Comparison of ENCODE assay signal across 12 mouse cellular contexts in genomic region chr12:44839594-44840373, GRCm38 (mm10).
DNase-seq lines count a peak whose midpoint lies in the region; ATAC-seq and TF ChIP-seq lines count a peak whose summit lies in the region.
"Had no signal": no experiment of that assay in that cellular context is flagged by ENCODE, and none has a peak within 500 bp of the region (broad histone marks: within the 10 kb centered on the region; RNA-seq: fewer than 3 reads in every experiment).

No protein-coding gene starts in this region.

- no peak overlapping the region for H3K4me3 ChIP-seq in embryonic facial prominence, embryonic 11.5 days (ENCODE audit: low read depth, low read length)
- H3K4me3 ChIP-seq in embryonic facial prominence, embryonic 10.5 days = no peak overlapping the region
- no peak overlapping the region for H3K4me3 ChIP-seq in embryonic facial prominence, embryonic 14.5 days (ENCODE audit: low read depth, low read length)
- no peak overlapping the region for H3K4me3 ChIP-seq in hindbrain, postnatal 0 days (ENCODE audit: low read length)
- no peak overlapping the region for H3K4me3 ChIP-seq in midbrain, postnatal 0 days (ENCODE audit: low read depth, low read length)
- H3K4me3 ChIP-seq in heart, adult 2 months = no peak overlapping the region
- H3K4me3 ChIP-seq in intestine, embryonic 15.5 days (replicated peaks) = no peak overlapping the region
- H3K4me3 ChIP-seq: embryonic facial prominence, embryonic 12.5 days had no signal

- no peak for TF ChIP-seq CTCF in hindbrain, postnatal 0 days (IDR thresholded peaks at IDR 0.05; ENCODE audit: low read depth)
- TF ChIP-seq CTCF in midbrain, postnatal 0 days (IDR thresholded peaks at IDR 0.05) = no peak
- TF ChIP-seq CTCF in heart, adult 2 months (IDR thresholded peaks at IDR 0.05) = no peak

- no peaks in the 10 kb centered on the region for H3K4me1 ChIP-seq in embryonic facial prominence, embryonic 11.5 days (ENCODE audit: control insufficient read depth, insufficient read depth, low read length)
- peaks cover 11% of the 10 kb centered on the region for H3K4me1 ChIP-seq in embryonic facial prominence, embryonic 10.5 days
- H3K4me1 ChIP-seq in embryonic facial prominence, embryonic 14.5 days (ENCODE audit: control insufficient read depth, insufficient read depth, low read length) = 0 out of 2 replicates have a peak, but pooled peaks cover 5% of the 10 kb centered on the region
- H3K4me1 ChIP-seq in hindbrain, postnatal 0 days (ENCODE audit: insufficient read depth, low read length) = 0 out of 2 replicates have a peak, but pooled peaks cover 7% of the 10 kb centered on the region
- no peaks in the 10 kb centered on the region for H3K4me1 ChIP-seq in midbrain, postnatal 0 days (ENCODE audit: insufficient read depth, low read length)
- no peaks in the 10 kb centered on the region; the same call in 1 of the 2 replicates for H3K4me1 ChIP-seq in heart, adult 2 months (ENCODE audit: control insufficient read depth, insufficient read depth, low read length)
- no peaks in the 10 kb centered on the region for H3K4me1 ChIP-seq in intestine, embryonic 15.5 days (replicated peaks)

- no peaks in the 10 kb centered on the region for H3K79me2 ChIP-seq in heart, adult 2 months (replicated peaks; ENCODE audit: control insufficient read depth, insufficient read depth, low read length)

- no peak for TF ChIP-seq EP300 in heart, adult 2 months (IDR thresholded peaks at IDR 0.05; ENCODE audit: insufficient read depth, low read depth, low read length)

- 0 out of 2 replicates have a peak, but pooled peaks have one; percentile 62 for ATAC-seq in embryonic facial prominence, embryonic 11.5 days (replicated peaks; ENCODE audit: insufficient number of reproducible peaks, low FRiP score, low TSS enrichment, low read depth)
- ATAC-seq in embryonic facial prominence, embryonic 14.5 days (ENCODE audit: low read depth) = peak; percentile 41; the same call in 1 of the 2 replicates
- ATAC-seq in hindbrain, postnatal 0 days = peak; percentile 80
- peak; percentile 58 for ATAC-seq in midbrain, postnatal 0 days (ENCODE audit: low FRiP score)
- ATAC-seq in intestine, embryonic 15.5 days = no peak

- no peak for TF ChIP-seq POLR2A in heart, adult 2 months (IDR thresholded peaks at IDR 0.05; ENCODE audit: insufficient read depth, low read depth, low read length)

- H3K9me3 ChIP-seq in embryonic facial prominence, embryonic 11.5 days (replicated peaks; ENCODE audit: control insufficient read depth, low read length) = no peaks in the 10 kb centered on the region
- H3K9me3 ChIP-seq in embryonic facial prominence, embryonic 10.5 days = no peaks in the 10 kb centered on the region
- no peaks in the 10 kb centered on the region for H3K9me3 ChIP-seq in embryonic facial prominence, embryonic 14.5 days (ENCODE audit: control insufficient read depth, low read length)
- H3K9me3 ChIP-seq in hindbrain, postnatal 0 days (ENCODE audit: low read length) = no peaks in the 10 kb centered on the region
- no peaks in the 10 kb centered on the region for H3K9me3 ChIP-seq in midbrain, postnatal 0 days (ENCODE audit: low read length)
- no peaks in the 10 kb centered on the region for H3K9me3 ChIP-seq in intestine, embryonic 15.5 days
- H3K9me3 ChIP-seq: embryonic facial prominence, embryonic 12.5 days had no signal

- no peak for DNase-seq in embryonic facial prominence, embryonic 11.5 days (ENCODE audit: low spot score)
- DNase-seq in embryonic facial prominence, embryonic 10.5 days (ENCODE audit: low spot score) = no peak
- DNase-seq in embryonic facial prominence, embryonic 14.5 days (ENCODE audit: low spot score) = peak; percentile 25
- peak; percentile 75 for DNase-seq in hindbrain, postnatal 0 days (ENCODE audit: low spot score)
- peak; percentile 80 for DNase-seq in midbrain, postnatal 0 days (ENCODE audit: low spot score)
- DNase-seq in heart, adult 2 months = no peak
- no peak for DNase-seq in lung, postnatal 25 days (ENCODE audit: low spot score)
- DNase-seq: adrenal gland, postnatal 36 days; kidney, postnatal 25 days had no signal

- H3K4me2 ChIP-seq in embryonic facial prominence, embryonic 11.5 days (ENCODE audit: low read depth, low read length) = no peak overlapping the region
- H3K4me2 ChIP-seq in embryonic facial prominence, embryonic 14.5 days (ENCODE audit: low read depth, low read length) = 0 out of 2 replicates have a peak overlapping the region, but pooled peaks have one; percentile 18
- H3K4me2 ChIP-seq in hindbrain, postnatal 0 days (ENCODE audit: low read depth, low read length) = peak overlapping the region; percentile 25; the same call in 1 of the 2 replicates
- no peak overlapping the region for H3K4me2 ChIP-seq in midbrain, postnatal 0 days (ENCODE audit: low read depth, low read length, poor library complexity, severe bottlenecking)
- H3K4me2 ChIP-seq in intestine, embryonic 15.5 days (replicated peaks) = no peak overlapping the region
- H3K4me2 ChIP-seq: embryonic facial prominence, embryonic 12.5 days; heart, embryonic 11.5 days had no signal

- no peak overlapping the region for H3K9ac ChIP-seq in embryonic facial prominence, embryonic 11.5 days (replicated peaks; ENCODE audit: low read length)
- no peak overlapping the region for H3K9ac ChIP-seq in embryonic facial prominence, embryonic 14.5 days (ENCODE audit: low read depth, low read length)
- H3K9ac ChIP-seq in hindbrain, postnatal 0 days (replicated peaks; ENCODE audit: low read length) = no peak overlapping the region
- H3K9ac ChIP-seq in midbrain, postnatal 0 days (replicated peaks; ENCODE audit: low read length, poor library complexity, severe bottlenecking) = no peak overlapping the region
- no peak overlapping the region for H3K9ac ChIP-seq in heart, adult 2 months (ENCODE audit: low read depth, low read length)
- no peak overlapping the region for H3K9ac ChIP-seq in intestine, embryonic 15.5 days
- H3K9ac ChIP-seq: embryonic facial prominence, embryonic 12.5 days had no signal

- intact Hi-C loops in heart, adult 2 months (cut with DNase I) = no loop called here

- 33% methylated on average over 7 of the region's 7 CpGs for WGBS in embryonic facial prominence, embryonic 11.5 days
- 51% methylated on average over 7 of the region's 7 CpGs for WGBS in embryonic facial prominence, embryonic 10.5 days
- WGBS in embryonic facial prominence, embryonic 14.5 days = 30% methylated on average over 7 of the region's 7 CpGs
- 18% methylated on average over 7 of the region's 7 CpGs for WGBS in hindbrain, postnatal 0 days
- 35% methylated on average over 7 of the region's 7 CpGs for WGBS in midbrain, postnatal 0 days
- WGBS in heart, adult 2 months = 59% methylated on average over 7 of the region's 7 CpGs
- 45% methylated on average over 7 of the region's 7 CpGs for WGBS in intestine, embryonic 15.5 days

- no peak overlapping the region for H3K27ac ChIP-seq in embryonic facial prominence, embryonic 11.5 days (replicated peaks; ENCODE audit: low read depth, low read length)
- H3K27ac ChIP-seq in embryonic facial prominence, embryonic 10.5 days (replicated peaks) = no peak overlapping the region; the same call in 1 of the 2 replicates
- no peak overlapping the region for H3K27ac ChIP-seq in embryonic facial prominence, embryonic 14.5 days (replicated peaks; ENCODE audit: low read depth, low read length)
- H3K27ac ChIP-seq in hindbrain, postnatal 0 days = peak overlapping the region; percentile 51
- H3K27ac ChIP-seq in midbrain, postnatal 0 days (ENCODE audit: low read depth, low read length) = no peak overlapping the region
- H3K27ac ChIP-seq in heart, adult 2 months = no peak overlapping the region
- no peak overlapping the region for H3K27ac ChIP-seq in intestine, embryonic 15.5 days
- H3K27ac ChIP-seq: embryonic facial prominence, embryonic 12.5 days had no signal

- H3K36me3 ChIP-seq in embryonic facial prominence, embryonic 11.5 days (replicated peaks; ENCODE audit: control insufficient read depth, insufficient read depth, low read depth, low read length) = no peaks in the 10 kb centered on the region
- H3K36me3 ChIP-seq in embryonic facial prominence, embryonic 10.5 days (replicated peaks) = no peaks in the 10 kb centered on the region
- no peaks in the 10 kb centered on the region for H3K36me3 ChIP-seq in embryonic facial prominence, embryonic 14.5 days (ENCODE audit: control insufficient read depth, insufficient read depth, low read length)
- H3K36me3 ChIP-seq in hindbrain, postnatal 0 days (ENCODE audit: insufficient read depth, low read length) = no peaks in the 10 kb centered on the region
- H3K36me3 ChIP-seq in midbrain, postnatal 0 days (ENCODE audit: insufficient read depth, low read length) = no peaks in the 10 kb centered on the region
- H3K36me3 ChIP-seq in heart, adult 2 months (ENCODE audit: control insufficient read depth, insufficient read depth, low read length) = no peaks in the 10 kb centered on the region
- H3K36me3 ChIP-seq in intestine, embryonic 15.5 days = no peaks in the 10 kb centered on the region
- H3K36me3 ChIP-seq: embryonic facial prominence, embryonic 12.5 days had no signal

- no peaks in the 10 kb centered on the region for H3K27me3 ChIP-seq in embryonic facial prominence, embryonic 11.5 days (ENCODE audit: control insufficient read depth, insufficient read depth, low read length)
- H3K27me3 ChIP-seq in embryonic facial prominence, embryonic 10.5 days (replicated peaks; ENCODE audit: low read depth, poor library complexity, severe bottlenecking) = no peaks in the 10 kb centered on the region
- no peaks in the 10 kb centered on the region for H3K27me3 ChIP-seq in embryonic facial prominence, embryonic 14.5 days (replicated peaks; ENCODE audit: control insufficient read depth, insufficient read depth, low read length)
- no peaks in the 10 kb centered on the region for H3K27me3 ChIP-seq in hindbrain, postnatal 0 days (ENCODE audit: insufficient read depth, low read length)
- no peaks in the 10 kb centered on the region for H3K27me3 ChIP-seq in midbrain, postnatal 0 days (ENCODE audit: insufficient read depth, low read length)
- H3K27me3 ChIP-seq in heart, adult 2 months (ENCODE audit: control insufficient read depth, insufficient read depth, low read length) = no peaks in the 10 kb centered on the region
- H3K27me3 ChIP-seq in intestine, embryonic 15.5 days (replicated peaks) = no peaks in the 10 kb centered on the region
- H3K27me3 ChIP-seq: embryonic facial prominence, embryonic 12.5 days had no signal

Comparison
In these comparisons a context has a peak if more than half of its experiments do, and no peak if none do; other contexts are left out.
1. DNase-seq: peak in embryonic facial prominence, embryonic 14.5 days (single experiment), hindbrain, postnatal 0 days (single experiment) and midbrain, postnatal 0 days (single experiment); none in embryonic facial prominence, embryonic 11.5 days (single experiment), embryonic facial prominence, embryonic 10.5 days (single experiment), heart, adult 2 months (0 of 2) and lung, postnatal 25 days (single experiment).
2. H3K4me2 ChIP-seq: peak in embryonic facial prominence, embryonic 14.5 days (single experiment) and hindbrain, postnatal 0 days (single experiment); none in embryonic facial prominence, embryonic 11.5 days (single experiment), midbrain, postnatal 0 days (single experiment) and intestine, embryonic 15.5 days (single experiment).